Mouse (Mus musculus): ENCODE measurements around the gene Zyg11b. TPM values are rescaled to one million over a fixed set of nuclear protein-coding genes. Genes with fewer than 3 reads are reported as not detected.

Zyg11b gene
- total and polyA plus RNA-seq, 2 experiments: 5.8 to 28.8 TPM

GRCm38 (mm10) chr4:108317656-108318605 lies 17.0 kb upstream of the Zyg11b start:
- WGBS: 65% methylated on average over 12 of the region's 12 CpGs
- TF ChIP-seq POLR2A (IDR thresholded peaks at IDR 0.05; ENCODE audit: extremely low read depth, insufficient read depth, low read length): no peak
- no peak for TF ChIP-seq CTCF (IDR thresholded peaks at IDR 0.05; ENCODE audit: low read depth, low read length)
- Histone ChIP-seq H3K4me3 (ENCODE audit: insufficient read depth, low read depth, low read length) (no peak overlapping the region), H3K36me3 (ENCODE audit: control insufficient read depth, insufficient read depth, low read length) (no peaks in the 10 kb centered on the region), H3K27me3 (ENCODE audit: control insufficient read depth, insufficient read depth, low read length) (no peaks in the 10 kb centered on the region), H3K4me1 (ENCODE audit: control insufficient read depth, insufficient read depth, low read length) (peaks cover 2% of the 10 kb centered on the region; the same call in 1 of the 2 replicates), H3K9ac (ENCODE audit: low read depth, low read length) (no peak overlapping the region), H3K27ac (replicated peaks; ENCODE audit: insufficient read depth, low read depth, low read length) (no peak overlapping the region), H3K79me2 (ENCODE audit: control insufficient read depth, insufficient read depth, low read length) (no peaks in the 10 kb centered on the region)
- DNase-seq (ENCODE audit: extremely low read depth, low read depth, low spot score): no peak

- H3K27me3 ChIP-seq (ENCODE audit: control insufficient read depth, insufficient read depth, low read length): no peaks in the 10 kb centered on the region
- H3K4me3 ChIP-seq (ENCODE audit: insufficient read depth, low read depth, low read length): no peak overlapping the region
- DNase-seq (ENCODE audit: extremely low read depth, low read depth, low spot score): no peak
- 80% methylated on average over 5 of the region's 5 CpGs for WGBS
- no peaks in the 10 kb centered on the region for H3K79me2 ChIP-seq (ENCODE audit: control insufficient read depth, insufficient read depth, low read length)
- no peak overlapping the region for H3K27ac ChIP-seq (replicated peaks; ENCODE audit: insufficient read depth, low read depth, low read length)
- no peak overlapping the region for H3K9ac ChIP-seq (ENCODE audit: low read depth, low read length)
- TF ChIP-seq CTCF (IDR thresholded peaks at IDR 0.05; ENCODE audit: low read depth, low read length): no peak
- TF ChIP-seq POLR2A (IDR thresholded peaks at IDR 0.05; ENCODE audit: extremely low read depth, insufficient read depth, low read length): no peak
- no peaks in the 10 kb centered on the region for H3K36me3 ChIP-seq (ENCODE audit: control insufficient read depth, insufficient read depth, low read length)
- no peaks in the 10 kb centered on the region; the same call in 1 of the 2 replicates for H3K4me1 ChIP-seq (ENCODE audit: control insufficient read depth, insufficient read depth, low read length)
Measured at GRCm38 (mm10) chr4:108314041-108314440, 13.1 kb upstream of the Zyg11b start.

- Histone ChIP-seq H3K4me3 (ENCODE audit: insufficient read depth, low read depth, low read length) (no peak overlapping the region), H3K9ac (ENCODE audit: low read depth, low read length) (no peak overlapping the region), H3K36me3 (ENCODE audit: control insufficient read depth, insufficient read depth, low read length) (no peaks in the 10 kb centered on the region), H3K27me3 (ENCODE audit: control insufficient read depth, insufficient read depth, low read length) (no peaks in the 10 kb centered on the region), H3K79me2 (ENCODE audit: control insufficient read depth, insufficient read depth, low read length) (no peaks in the 10 kb centered on the region), H3K4me1 (ENCODE audit: control insufficient read depth, insufficient read depth, low read length) (no peaks in the 10 kb centered on the region), H3K27ac (replicated peaks; ENCODE audit: insufficient read depth, low read depth, low read length) (no peak overlapping the region)
- DNase-seq (ENCODE audit: extremely low read depth, low read depth, low spot score): no peak
- TF ChIP-seq CTCF (IDR thresholded peaks at IDR 0.05; ENCODE audit: low read depth, low read length) (no peak), POLR2A (IDR thresholded peaks at IDR 0.05; ENCODE audit: extremely low read depth, insufficient read depth, low read length) (no peak)
- WGBS: 83% methylated on average over 6 of the region's 6 CpGs
Measured at GRCm38 (mm10) chr4:108310706-108311105, 9.8 kb upstream of the Zyg11b start.

- no peak overlapping the region for H3K9ac ChIP-seq (ENCODE audit: low read depth, low read length)
- H3K4me3 ChIP-seq (ENCODE audit: insufficient read depth, low read depth, low read length): no peak overlapping the region
- H3K27ac ChIP-seq (replicated peaks; ENCODE audit: insufficient read depth, low read depth, low read length): no peak overlapping the region
- H3K36me3 ChIP-seq (ENCODE audit: control insufficient read depth, insufficient read depth, low read length): no peaks in the 10 kb centered on the region
- peaks cover 8% of the 10 kb centered on the region for H3K4me1 ChIP-seq (ENCODE audit: control insufficient read depth, insufficient read depth, low read length)
- H3K27me3 ChIP-seq (ENCODE audit: control insufficient read depth, insufficient read depth, low read length): no peaks in the 10 kb centered on the region
- DNase-seq (ENCODE audit: extremely low read depth, low read depth, low spot score): no peak
- H3K79me2 ChIP-seq (ENCODE audit: control insufficient read depth, insufficient read depth, low read length): peaks cover 25% of the 10 kb centered on the region; the same call in 1 of the 2 replicates
- 85% methylated on average over 5 of the region's 5 CpGs for WGBS
- no peak for TF ChIP-seq POLR2A (IDR thresholded peaks at IDR 0.05; ENCODE audit: extremely low read depth, insufficient read depth, low read length)
- TF ChIP-seq CTCF (IDR thresholded peaks at IDR 0.05; ENCODE audit: low read depth, low read length): no peak
Measured at GRCm38 (mm10) chr4:108302296-108302890, 1.5 kb upstream of the Zyg11b start.

- H3K79me2 ChIP-seq (ENCODE audit: control insufficient read depth, insufficient read depth, low read length): peaks cover 38% of the 10 kb centered on the region
- H3K27me3 ChIP-seq (ENCODE audit: control insufficient read depth, insufficient read depth, low read length): no peaks in the 10 kb centered on the region
- peak overlapping the region; percentile 93 for H3K27ac ChIP-seq (replicated peaks; ENCODE audit: insufficient read depth, low read depth, low read length)
- H3K4me3 ChIP-seq (ENCODE audit: insufficient read depth, low read depth, low read length): peak overlapping the region; percentile 97
- H3K4me1 ChIP-seq (ENCODE audit: control insufficient read depth, insufficient read depth, low read length): peaks cover 8% of the 10 kb centered on the region
- WGBS: under 1% methylated on average over 14 of the region's 14 CpGs
- no peak for DNase-seq (ENCODE audit: extremely low read depth, low read depth, low spot score)
- TF ChIP-seq POLR2A (IDR thresholded peaks at IDR 0.05; ENCODE audit: extremely low read depth, insufficient read depth, low read length) (no peak), CTCF (IDR thresholded peaks at IDR 0.05; ENCODE audit: low read depth, low read length) (no peak)
- no peaks in the 10 kb centered on the region for H3K36me3 ChIP-seq (ENCODE audit: control insufficient read depth, insufficient read depth, low read length)
- peak overlapping the region; percentile 99 for H3K9ac ChIP-seq (ENCODE audit: low read depth, low read length)
Measured at GRCm38 (mm10) chr4:108300266-108300665, 630 bp downstream of the Zyg11b start.
